Mouse (Mus musculus): ENCODE results near the gene Gtf2a1l. TPM values are rescaled to one million over a fixed set of nuclear protein-coding genes. Genes with fewer than 3 reads are reported as not detected.

The Gtf2a1l gene
- polyA plus RNA-seq, 1 experiment = 371 TPM

DNA sequence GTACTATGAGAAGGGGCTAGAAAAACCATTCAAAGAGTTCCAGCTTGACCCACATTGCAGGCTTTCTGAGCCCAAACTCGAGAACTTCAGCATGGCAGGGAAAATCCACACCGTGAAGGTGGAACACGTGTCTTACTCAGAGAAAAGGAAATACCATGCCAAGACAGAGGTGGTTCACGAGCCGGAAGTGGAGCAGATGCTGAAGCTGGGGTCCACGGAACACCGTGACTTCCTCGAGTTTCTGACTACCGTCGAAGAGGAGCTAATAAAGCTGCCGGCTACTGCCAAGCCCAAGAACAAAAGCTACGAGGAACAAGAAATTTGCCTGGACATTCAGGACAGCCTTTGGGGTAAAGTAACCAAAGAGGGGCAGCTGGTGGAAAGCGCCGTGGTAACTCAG, 32.4 kb upstream of the Gtf2a1l start:
- Histone ChIP-seq H3K4me1 (ENCODE audit: control insufficient read depth, insufficient read depth, low read length) (peaks cover 14% of the 10 kb centered on the region), H3K4me3 (ENCODE audit: control insufficient read depth, low read depth, low read length) (peak overlapping the region; percentile 55), H3K27ac (ENCODE audit: control insufficient read depth, insufficient read depth, low read depth, low read length) (no peak overlapping the region), H3K36me3 (ENCODE audit: control insufficient read depth, insufficient read depth, low read length) (no peaks in the 10 kb centered on the region), H3K27me3 (ENCODE audit: control insufficient read depth, insufficient read depth, low read length) (no peaks in the 10 kb centered on the region)
- TF ChIP-seq POLR2A (IDR thresholded peaks at IDR 0.05; ENCODE audit: control insufficient read depth, low read depth, low read length) (no peak), CTCF (IDR thresholded peaks at IDR 0.05; ENCODE audit: control insufficient read depth, insufficient read depth, insufficient replicate concordance, low read depth, low read length) (no peak)

DNA sequence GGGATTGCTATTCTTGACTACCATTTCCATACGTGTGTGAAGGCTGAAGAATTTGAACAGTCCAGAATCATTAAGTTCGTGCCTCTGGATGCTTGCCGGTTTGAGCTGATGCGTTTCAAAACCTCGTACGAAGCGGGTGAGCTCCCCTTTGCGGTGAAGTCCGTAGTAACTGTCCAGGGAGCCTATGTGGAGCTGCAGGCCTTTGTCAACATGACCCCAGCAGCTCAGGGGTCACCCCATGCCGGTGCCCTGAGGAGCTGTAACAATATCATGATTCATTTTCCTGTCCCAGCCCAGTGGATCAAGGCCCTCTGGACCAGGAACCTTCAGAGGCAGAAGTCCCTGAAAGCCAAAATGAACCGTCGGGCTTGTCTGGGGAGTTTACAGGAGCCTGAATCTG, 31.9 kb upstream of the Gtf2a1l start:
- no peak overlapping the region for H3K27ac ChIP-seq (ENCODE audit: control insufficient read depth, insufficient read depth, low read depth, low read length)
- H3K4me3 ChIP-seq (ENCODE audit: control insufficient read depth, low read depth, low read length) = peak overlapping the region; percentile 55
- H3K27me3 ChIP-seq (ENCODE audit: control insufficient read depth, insufficient read depth, low read length) = no peaks in the 10 kb centered on the region
- TF ChIP-seq POLR2A (IDR thresholded peaks at IDR 0.05; ENCODE audit: control insufficient read depth, low read depth, low read length) (no peak), CTCF (IDR thresholded peaks at IDR 0.05; ENCODE audit: control insufficient read depth, insufficient read depth, insufficient replicate concordance, low read depth, low read length) (no peak)
- H3K36me3 ChIP-seq (ENCODE audit: control insufficient read depth, insufficient read depth, low read length) = no peaks in the 10 kb centered on the region
- H3K4me1 ChIP-seq (ENCODE audit: control insufficient read depth, insufficient read depth, low read length) = peaks cover 14% of the 10 kb centered on the region

DNA sequence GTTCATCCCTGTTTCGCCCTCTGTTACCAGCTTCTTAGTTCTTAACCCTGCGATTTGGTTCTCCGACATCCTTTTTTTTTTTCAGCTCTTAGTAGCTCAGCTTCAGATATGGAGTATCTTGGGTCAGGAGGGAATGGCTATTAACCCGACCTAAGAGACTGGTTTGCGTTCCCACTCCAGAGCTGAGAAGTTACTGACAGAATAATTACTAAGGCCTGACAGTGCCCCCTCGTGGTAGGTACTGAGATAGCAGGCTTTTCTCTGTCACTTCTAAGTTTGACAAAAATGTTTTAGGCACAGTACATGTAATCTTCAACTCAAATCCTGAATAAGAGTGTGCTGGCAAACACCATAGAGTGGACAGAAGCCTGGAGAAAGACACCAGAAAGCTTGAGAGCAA, 27.4 kb upstream of the Gtf2a1l start:
- H3K36me3 ChIP-seq (ENCODE audit: control insufficient read depth, insufficient read depth, low read length) = no peaks in the 10 kb centered on the region
- peaks cover 7% of the 10 kb centered on the region for H3K4me1 ChIP-seq (ENCODE audit: control insufficient read depth, insufficient read depth, low read length)
- no peaks in the 10 kb centered on the region for H3K27me3 ChIP-seq (ENCODE audit: control insufficient read depth, insufficient read depth, low read length)
- TF ChIP-seq CTCF (IDR thresholded peaks at IDR 0.05; ENCODE audit: control insufficient read depth, insufficient read depth, insufficient replicate concordance, low read depth, low read length) (peak; percentile 18; the same call in 1 of the 2 replicates), POLR2A (IDR thresholded peaks at IDR 0.05; ENCODE audit: control insufficient read depth, low read depth, low read length) (no peak)
- no peak overlapping the region for H3K4me3 ChIP-seq (ENCODE audit: control insufficient read depth, low read depth, low read length)
- H3K27ac ChIP-seq (ENCODE audit: control insufficient read depth, insufficient read depth, low read depth, low read length) = no peak overlapping the region

DNA sequence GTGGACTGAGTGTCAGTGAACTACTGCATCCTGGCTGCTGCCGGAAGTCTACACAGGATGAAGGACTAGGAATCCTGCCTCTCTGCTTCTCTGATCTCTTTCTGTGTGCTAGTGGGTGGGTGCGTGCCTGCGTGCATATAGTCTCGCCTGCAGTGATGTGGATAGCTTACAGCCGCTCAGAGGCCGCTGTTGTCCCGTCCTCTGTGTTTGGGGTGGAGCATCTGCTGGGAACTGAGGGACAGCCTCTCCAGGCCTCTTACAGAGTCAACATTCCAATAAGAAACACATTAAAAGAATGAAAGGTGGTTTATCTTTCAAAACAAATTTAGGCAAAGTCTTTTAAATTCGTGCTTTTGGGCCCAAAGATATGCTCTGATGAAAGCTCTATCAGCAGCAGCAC, 26.6 kb upstream of the Gtf2a1l start:
- H3K27ac ChIP-seq (ENCODE audit: control insufficient read depth, insufficient read depth, low read depth, low read length) = no peak overlapping the region
- no peaks in the 10 kb centered on the region for H3K27me3 ChIP-seq (ENCODE audit: control insufficient read depth, insufficient read depth, low read length)
- peaks cover under 1% of the 10 kb centered on the region for H3K4me1 ChIP-seq (ENCODE audit: control insufficient read depth, insufficient read depth, low read length)
- no peak for TF ChIP-seq CTCF (IDR thresholded peaks at IDR 0.05; ENCODE audit: control insufficient read depth, insufficient read depth, insufficient replicate concordance, low read depth, low read length)
- TF ChIP-seq POLR2A (IDR thresholded peaks at IDR 0.05; ENCODE audit: control insufficient read depth, low read depth, low read length) = no peak
- no peaks in the 10 kb centered on the region for H3K36me3 ChIP-seq (ENCODE audit: control insufficient read depth, insufficient read depth, low read length)
- no peak overlapping the region for H3K4me3 ChIP-seq (ENCODE audit: control insufficient read depth, low read depth, low read length)

DNA sequence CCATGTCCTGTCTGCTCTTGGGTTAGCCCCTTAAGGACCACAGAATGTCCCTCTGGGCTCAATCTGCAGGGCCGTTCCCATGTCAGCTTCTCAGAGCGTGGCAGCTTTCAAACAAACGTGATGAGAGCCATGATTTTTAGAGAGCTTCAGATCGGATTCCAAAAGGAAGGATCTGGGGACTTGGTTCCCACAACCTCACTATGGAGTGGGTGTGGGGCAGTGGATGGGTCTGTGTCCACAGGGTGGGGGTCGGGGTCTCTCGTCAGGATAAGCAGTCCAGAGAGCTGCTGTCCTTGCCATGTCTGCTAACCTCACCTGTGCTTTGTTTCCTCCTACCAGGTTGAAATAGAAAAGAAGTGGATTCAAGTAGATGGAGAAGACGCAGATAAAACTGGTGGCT, 23.6 kb upstream of the Gtf2a1l start:
- TF ChIP-seq CTCF (IDR thresholded peaks at IDR 0.05; ENCODE audit: control insufficient read depth, insufficient read depth, insufficient replicate concordance, low read depth, low read length) (no peak), POLR2A (IDR thresholded peaks at IDR 0.05; ENCODE audit: control insufficient read depth, low read depth, low read length) (no peak)
- no peak overlapping the region for H3K4me3 ChIP-seq (ENCODE audit: control insufficient read depth, low read depth, low read length)
- H3K36me3 ChIP-seq (ENCODE audit: control insufficient read depth, insufficient read depth, low read length) = no peaks in the 10 kb centered on the region

DNA sequence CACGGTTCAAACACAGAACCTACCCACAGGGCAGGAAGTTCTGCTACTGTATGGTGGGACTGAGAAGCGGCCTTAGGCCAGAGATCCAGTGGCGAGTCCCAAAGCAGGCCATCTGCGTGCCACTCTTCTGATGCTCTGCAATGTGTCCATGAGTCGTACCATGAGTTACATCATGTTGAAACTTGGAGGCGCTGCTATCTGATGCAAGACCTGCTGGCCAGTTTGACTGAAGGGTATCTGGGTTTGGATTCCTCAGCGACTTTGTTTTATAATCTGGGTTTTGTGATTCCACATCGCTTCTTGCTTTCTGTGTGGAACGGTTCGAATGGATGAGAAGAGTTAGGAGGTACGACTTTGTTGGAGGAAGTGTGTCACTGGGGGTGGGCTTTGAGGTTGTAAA, 23.2 kb upstream of the Gtf2a1l start:
- H3K4me1 ChIP-seq (ENCODE audit: control insufficient read depth, insufficient read depth, low read length) = no peaks in the 10 kb centered on the region
- TF ChIP-seq CTCF (IDR thresholded peaks at IDR 0.05; ENCODE audit: control insufficient read depth, insufficient read depth, insufficient replicate concordance, low read depth, low read length) = no peak
- TF ChIP-seq POLR2A (IDR thresholded peaks at IDR 0.05; ENCODE audit: control insufficient read depth, low read depth, low read length) = no peak
- H3K36me3 ChIP-seq (ENCODE audit: control insufficient read depth, insufficient read depth, low read length) = no peaks in the 10 kb centered on the region
- no peak overlapping the region for H3K27ac ChIP-seq (ENCODE audit: control insufficient read depth, insufficient read depth, low read depth, low read length)
- no peaks in the 10 kb centered on the region for H3K27me3 ChIP-seq (ENCODE audit: control insufficient read depth, insufficient read depth, low read length)
- H3K4me3 ChIP-seq (ENCODE audit: control insufficient read depth, low read depth, low read length) = no peak overlapping the region

More for the DNA sequence above, 23.6 kb upstream of the Gtf2a1l start:
- H3K4me1 ChIP-seq (ENCODE audit: control insufficient read depth, insufficient read depth, low read length) = no peaks in the 10 kb centered on the region
- no peak overlapping the region for H3K27ac ChIP-seq (ENCODE audit: control insufficient read depth, insufficient read depth, low read depth, low read length)
- no peaks in the 10 kb centered on the region for H3K27me3 ChIP-seq (ENCODE audit: control insufficient read depth, insufficient read depth, low read length)

DNA sequence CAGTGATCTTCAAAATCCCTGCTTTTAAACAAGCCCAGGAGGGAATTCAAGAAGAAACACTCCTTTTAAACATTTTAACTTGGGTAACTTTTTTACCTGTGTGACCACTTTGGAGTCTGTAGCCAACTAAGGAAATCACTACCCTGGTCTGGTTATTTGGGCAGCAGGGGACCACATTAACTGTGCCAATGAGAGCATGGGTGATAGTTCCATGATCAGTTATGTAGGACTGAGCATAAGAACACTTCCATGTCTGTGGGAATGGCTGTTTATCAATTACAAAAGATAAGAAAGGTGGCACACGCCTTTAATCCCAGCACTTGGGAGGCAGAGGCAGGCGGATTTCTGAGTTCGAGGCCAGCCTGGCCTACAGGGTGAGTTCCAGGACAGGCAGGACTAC, 21.3 kb upstream of the Gtf2a1l start:
- TF ChIP-seq CTCF (IDR thresholded peaks at IDR 0.05; ENCODE audit: control insufficient read depth, insufficient read depth, insufficient replicate concordance, low read depth, low read length) (no peak), POLR2A (IDR thresholded peaks at IDR 0.05; ENCODE audit: control insufficient read depth, low read depth, low read length) (no peak)
- H3K27me3 ChIP-seq (ENCODE audit: control insufficient read depth, insufficient read depth, low read length) = no peaks in the 10 kb centered on the region
- no peaks in the 10 kb centered on the region for H3K36me3 ChIP-seq (ENCODE audit: control insufficient read depth, insufficient read depth, low read length)
- H3K4me3 ChIP-seq (ENCODE audit: control insufficient read depth, low read depth, low read length) = no peak overlapping the region
- H3K4me1 ChIP-seq (ENCODE audit: control insufficient read depth, insufficient read depth, low read length) = no peaks in the 10 kb centered on the region
- H3K27ac ChIP-seq (ENCODE audit: control insufficient read depth, insufficient read depth, low read depth, low read length) = no peak overlapping the region

DNA sequence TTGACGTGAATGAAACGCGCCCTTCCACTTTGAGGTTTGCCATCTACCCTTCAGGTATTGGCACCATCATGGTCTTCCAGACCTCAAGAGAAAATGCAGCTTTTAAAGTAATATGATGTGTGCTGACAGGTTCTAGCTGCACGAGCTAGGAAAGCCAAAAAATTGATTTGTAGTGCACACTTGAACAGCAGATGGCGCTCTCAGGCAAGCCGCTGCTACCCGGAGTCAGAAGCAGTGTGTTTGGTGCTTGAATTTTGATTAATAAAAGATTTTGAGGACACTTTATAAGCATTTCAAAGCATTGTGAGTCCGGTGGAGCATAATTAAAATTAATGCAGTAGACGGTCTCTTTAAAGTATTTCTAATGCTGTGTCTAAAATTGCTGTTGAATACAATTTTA, 16.4 kb upstream of the Gtf2a1l start:
- H3K4me3 ChIP-seq (ENCODE audit: control insufficient read depth, low read depth, low read length) = peak overlapping the region; percentile 22; the same call in 1 of the 2 replicates
- H3K4me1 ChIP-seq (ENCODE audit: control insufficient read depth, insufficient read depth, low read length) = peaks cover 2% of the 10 kb centered on the region; the same call in 1 of the 2 replicates
- TF ChIP-seq CTCF (IDR thresholded peaks at IDR 0.05; ENCODE audit: control insufficient read depth, insufficient read depth, insufficient replicate concordance, low read depth, low read length) = peak; percentile 69; the same call in 1 of the 2 replicates
- TF ChIP-seq POLR2A (IDR thresholded peaks at IDR 0.05; ENCODE audit: control insufficient read depth, low read depth, low read length) = no peak
- no peaks in the 10 kb centered on the region for H3K36me3 ChIP-seq (ENCODE audit: control insufficient read depth, insufficient read depth, low read length)
- no peaks in the 10 kb centered on the region for H3K27me3 ChIP-seq (ENCODE audit: control insufficient read depth, insufficient read depth, low read length)
- H3K27ac ChIP-seq (ENCODE audit: control insufficient read depth, insufficient read depth, low read depth, low read length) = no peak overlapping the region

Data from testis, adult 2 months (tissue).